Mouse (Mus musculus) midbrain, postnatal 0 days (tissue): ENCODE results near the gene Acad11. TPM values are rescaled to one million over a fixed set of nuclear protein-coding genes. Genes with fewer than 3 reads are reported as not detected.

Experiments
- ATAC-seq: fragments of 200-750 bp; cut with Nextera tagmentation; 2 replicates; pipeline ENCODE4 v1.8.0; 2017; ENCODE audit warnings: moderate number of reproducible peaks, mild to moderate bottlenecking, moderate TSS enrichment, moderate library complexity; ENCODE audit not compliant: low FRiP score
- DNase-seq: peaks from one replicate; pipeline ENCODE4 v3.0.0-alpha.2; 2015; ENCODE audit warnings: low spot score
- H3K27ac ChIP-seq: fragments of 300-500 bp; sonication (generic); 2 replicates; pipeline ENCODE4 v1.5.1; 2014; ENCODE audit warnings: low read depth, mild to moderate bottlenecking, low read length, mixed read lengths
- H3K27me3 ChIP-seq: fragments of 300-500 bp; sonication (generic); 2 replicates; pipeline ENCODE4 v1.6.1; 2014; ENCODE audit warnings: low read length, control low read depth, mixed read lengths; ENCODE audit not compliant: insufficient read depth
- H3K36me3 ChIP-seq: fragments of 300-500 bp; sonication (generic); 2 replicates; pipeline ENCODE4 v1.6.1; 2014; ENCODE audit warnings: low read length, control low read depth, mixed read lengths; ENCODE audit not compliant: insufficient read depth
- H3K4me1 ChIP-seq: fragments of 300-500 bp; sonication (generic); 2 replicates; pipeline ENCODE4 v1.6.1; 2014; ENCODE audit warnings: mild to moderate bottlenecking, control low read depth, antibody characterized with exemption, low read length, mixed read lengths; ENCODE audit not compliant: insufficient read depth
- H3K4me2 ChIP-seq: fragments of 300-500 bp; sonication (generic); 2 replicates; pipeline ENCODE4 v1.6.1; 2014; ENCODE audit warnings: low read depth, mild to moderate bottlenecking, low read length, mixed read lengths; ENCODE audit not compliant: poor library complexity, severe bottlenecking
- H3K4me3 ChIP-seq: fragments of 300-500 bp; sonication (generic); 2 replicates; pipeline ENCODE4 v1.5.1; 2014; ENCODE audit warnings: low read depth, mild to moderate bottlenecking, low read length, moderate library complexity
- H3K9ac ChIP-seq: fragments of 300-500 bp; sonication (generic); replicated peaks from 2 replicates; pipeline ENCODE4 v1.6.1; 2014; ENCODE audit warnings: mild to moderate bottlenecking, low read length, moderate library complexity, mixed read lengths; ENCODE audit not compliant: poor library complexity, severe bottlenecking
- H3K9me3 ChIP-seq: fragments of 300-500 bp; sonication (generic); 2 replicates; pipeline ENCODE4 v1.6.1; 2016; ENCODE audit warnings: low read length, control low read depth
- CTCF ChIP-seq: IDR thresholded peaks from 2 replicates; pipeline ENCODE4 v1.5.1; 2016; ENCODE audit warnings: antibody characterized with exemption, mild to moderate bottlenecking
- WGBS: fragments of 180-500 bp; shearing (Covaris S2); extraction: QIAGEN DNeasy Blood & Tissue Kit; methylation state at CpG from one replicate; pipeline ENCODE4 v1.1.7; 2014; 5-methylcytosine and 5-hydroxymethylcytosine counted together
- polyA plus RNA-seq: library from polyadenylated mRNA; unstranded; fragments of >200 nt; fragmentation: Nextera tagmentation; extraction: Ambion mirVana; gene quantifications from 2 replicates; pipeline ENCODE4 v1.2.1, GENCODE M21; 2015
- total RNA-seq: library from RNA; depleted of rRNA; stranded (reverse); fragments of >200 nt; gene quantifications from 2 replicates; pipeline ENCODE4 v1.2.3, GENCODE M21; 2014

The Acad11 gene
- total and polyA plus RNA-seq, 2 experiments from 2014 or later, result 6.3 to 12.1 TPM

- ATAC-seq, result no peak
- H3K9me3 ChIP-seq, result no peaks in the 10 kb centered on the region
- H3K27me3 ChIP-seq, result no peaks in the 10 kb centered on the region
- peaks cover 35% of the 10 kb centered on the region for H3K36me3 ChIP-seq
- no peak for TF ChIP-seq CTCF
- H3K9ac ChIP-seq, result no peak overlapping the region
- H3K4me3 ChIP-seq, result no peak overlapping the region
- WGBS, result 85% methylated on average over 4 of the region's 4 CpGs
- H3K4me1 ChIP-seq, result no peaks in the 10 kb centered on the region
- DNase-seq, result no peak
- H3K27ac ChIP-seq, result no peak overlapping the region
- no peak overlapping the region for H3K4me2 ChIP-seq
Measured at GRCm38 (mm10) chr9:104043676-104044075, 19.5 kb upstream of the Acad11 start.

GRCm38 (mm10) chr9:104051028-104051427 is 12.1 kb upstream of the Acad11 start:
- Histone ChIP-seq H3K9ac (no peak overlapping the region), H3K4me2 (no peak overlapping the region), H3K36me3 (peaks cover 83% of the 10 kb centered on the region), H3K4me3 (no peak overlapping the region), H3K27me3 (no peaks in the 10 kb centered on the region), H3K4me1 (no peaks in the 10 kb centered on the region), H3K27ac (no peak overlapping the region), H3K9me3 (no peaks in the 10 kb centered on the region)
- TF ChIP-seq CTCF, result no peak
- no peak for ATAC-seq
- DNase-seq, result no peak
- 93% methylated on average over 6 of the region's 6 CpGs for WGBS

GRCm38 (mm10) chr9:104062430-104063243 is 540 bp upstream of the Acad11 start, which contains the start of gene Uba5:
Gene Uba5, minus strand, starts transcription at chr9:104063134.
- peak; percentile 83 for ATAC-seq
- Histone ChIP-seq H3K9ac (peak within 1 kb of the TSS; percentile 85), H3K27me3 (no peaks in the 10 kb centered on the region), H3K36me3 (peaks cover 19% of the 10 kb centered on the region), H3K4me1 (peaks cover 14% of the 10 kb centered on the region), H3K4me2 (peak within 1 kb of the TSS; percentile 83), H3K27ac (peak within 1 kb of the TSS; percentile 80), H3K9me3 (no peaks in the 10 kb centered on the region), H3K4me3 (peak within 1 kb of the TSS; percentile 99)
- WGBS, result 1% methylated on average over 57 of the region's 59 CpGs
- DNase-seq, result peak; percentile 85
- no peak for TF ChIP-seq CTCF

GRCm38 (mm10) chr9:104064571-104064970 is 1.4 kb downstream of the Acad11 start:
- Histone ChIP-seq H3K9ac (no peak overlapping the region), H3K4me3 (no peak overlapping the region), H3K27me3 (no peaks in the 10 kb centered on the region), H3K4me2 (no peak overlapping the region), H3K27ac (no peak overlapping the region), H3K4me1 (peaks cover 14% of the 10 kb centered on the region), H3K36me3 (peaks cover 10% of the 10 kb centered on the region), H3K9me3 (no peaks in the 10 kb centered on the region)
- WGBS, result 21% methylated on average over 1 of the region's 1 CpGs
- no peak for ATAC-seq
- no peak for TF ChIP-seq CTCF
- no peak for DNase-seq

GRCm38 (mm10) chr9:104070241-104070640 is 7.1 kb downstream of the Acad11 start:
- Histone ChIP-seq H3K27ac (no peak overlapping the region), H3K4me2 (no peak overlapping the region), H3K36me3 (no peaks in the 10 kb centered on the region), H3K27me3 (no peaks in the 10 kb centered on the region), H3K4me3 (no peak overlapping the region), H3K9me3 (no peaks in the 10 kb centered on the region), H3K9ac (no peak overlapping the region), H3K4me1 (no peaks in the 10 kb centered on the region)
- WGBS, result 88% methylated on average over 4 of the region's 4 CpGs
- DNase-seq, result no peak
- no peak for ATAC-seq
- no peak for TF ChIP-seq CTCF

GRCm38 (mm10) chr9:104070863-104071604 is 7.9 kb downstream of the Acad11 start:
- no peak overlapping the region for H3K9ac ChIP-seq
- DNase-seq (no peak), ATAC-seq (no peak)
- no peaks in the 10 kb centered on the region for H3K9me3 ChIP-seq
- no peak overlapping the region for H3K4me2 ChIP-seq
- 85% methylated on average over 8 of the region's 8 CpGs for WGBS
- no peaks in the 10 kb centered on the region for H3K4me1 ChIP-seq
- H3K36me3 ChIP-seq, result no peaks in the 10 kb centered on the region
- H3K27ac ChIP-seq, result no peak overlapping the region
- H3K4me3 ChIP-seq, result no peak overlapping the region
- no peaks in the 10 kb centered on the region for H3K27me3 ChIP-seq
- TF ChIP-seq CTCF, result no peak
